Mouse (Mus musculus): ENCODE results near the gene Abat. TPM values are rescaled to one million over a fixed set of nuclear protein-coding genes. Genes with fewer than 3 reads are reported as not detected.

The Abat gene
- polyA plus RNA-seq, 1 experiment from 2014 or later = 111 TPM

DNA sequence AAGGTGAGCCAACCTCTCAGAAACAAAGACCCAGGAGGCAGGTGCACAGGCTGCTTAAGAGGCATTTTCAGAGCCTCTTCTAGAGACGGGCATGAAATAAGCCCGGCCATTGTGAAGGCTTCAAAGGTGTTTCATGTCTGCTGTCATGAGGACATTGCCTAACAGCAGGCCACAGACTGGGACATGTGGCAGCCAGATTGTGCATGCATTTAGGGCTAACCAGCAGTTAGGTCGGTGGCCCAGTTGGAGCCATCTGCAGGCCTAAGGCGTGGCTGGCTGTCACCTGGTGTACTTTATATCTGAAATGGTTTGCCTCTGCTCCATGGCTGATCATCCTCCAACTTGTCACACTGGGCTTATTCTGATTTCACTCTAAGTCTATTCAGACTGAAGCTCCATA, 65.1 kb downstream of the Abat start:
- H3K27me3 ChIP-seq (replicated peaks) = no peaks in the 10 kb centered on the region
- H3K9me3 ChIP-seq (replicated peaks) = no peaks in the 10 kb centered on the region
- ATAC-seq (ENCODE audit: low FRiP score) = no peak
- no peak overlapping the region for H3K4me2 ChIP-seq
- H3K4me3 ChIP-seq (replicated peaks) = no peak overlapping the region
- H3K36me3 ChIP-seq = peaks cover 44% of the 10 kb centered on the region
- no peak overlapping the region for H3K9ac ChIP-seq (replicated peaks)
- H3K27ac ChIP-seq (replicated peaks) = no peak overlapping the region
- no peaks in the 10 kb centered on the region for H3K4me1 ChIP-seq
- 72% methylated on average over 4 of the region's 4 CpGs for WGBS

DNA sequence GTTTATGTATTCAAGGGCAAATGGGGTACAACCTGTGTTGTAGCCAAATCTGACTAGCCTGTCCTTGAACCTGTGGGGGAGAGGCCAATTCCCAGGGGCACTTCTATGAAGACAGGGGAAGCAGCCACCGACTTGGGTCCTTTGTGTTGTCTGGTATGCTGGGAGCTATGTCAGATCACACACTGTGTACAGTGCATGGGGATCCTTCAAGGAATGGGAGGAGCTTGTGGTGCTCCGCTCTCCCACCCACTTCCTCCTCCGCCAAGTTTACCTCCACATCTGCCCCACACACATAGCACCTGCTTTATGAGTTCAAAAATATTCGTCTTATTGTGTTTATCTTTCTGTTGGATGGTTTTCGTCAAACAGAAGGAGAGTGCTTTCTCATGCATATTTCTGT, 66.3 kb downstream of the Abat start:
- H3K36me3 ChIP-seq = peaks cover 49% of the 10 kb centered on the region

DNA sequence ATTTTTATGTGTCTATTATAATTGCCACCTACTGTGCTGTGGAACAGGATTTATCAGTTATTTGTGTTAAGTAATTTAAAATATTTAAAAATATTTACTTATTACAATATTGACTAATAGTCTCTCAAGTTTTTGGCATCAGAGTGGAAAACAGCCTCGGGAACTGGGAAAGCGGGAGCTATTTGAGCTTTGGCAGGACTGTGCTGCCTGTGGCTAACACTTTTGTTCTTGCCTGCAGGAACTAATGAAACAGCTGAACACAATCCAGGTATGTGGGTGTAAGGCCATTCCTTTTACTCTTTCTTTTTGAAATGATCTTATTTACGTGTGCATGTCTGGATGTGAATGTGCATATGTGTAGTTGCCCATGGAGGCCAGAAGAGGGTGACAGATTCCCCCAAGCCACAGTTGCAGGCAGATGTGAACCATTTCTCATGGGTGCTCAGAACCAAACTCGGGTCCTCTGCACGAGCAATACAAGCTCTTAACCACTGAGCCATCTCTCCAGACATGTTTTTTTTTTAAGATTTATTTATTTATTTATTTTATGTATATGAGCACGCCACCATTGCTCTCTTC, 68.5 kb downstream of the Abat start:
- H3K4me3 ChIP-seq (replicated peaks) = no peak overlapping the region
- peaks cover 65% of the 10 kb centered on the region for H3K36me3 ChIP-seq
- no peaks in the 10 kb centered on the region for H3K27me3 ChIP-seq (replicated peaks)
- no peak overlapping the region for H3K27ac ChIP-seq (replicated peaks)
- H3K4me2 ChIP-seq = no peak overlapping the region
- no peaks in the 10 kb centered on the region; the same call in 1 of the 2 replicates for H3K9me3 ChIP-seq (replicated peaks)
- H3K9ac ChIP-seq (replicated peaks) = no peak overlapping the region
- ATAC-seq (ENCODE audit: low FRiP score) = no peak
- H3K4me1 ChIP-seq = no peaks in the 10 kb centered on the region
- 92% methylated on average over 6 of the region's 6 CpGs for WGBS

More for the DNA sequence above, 66.3 kb downstream of the Abat start:
- Histone ChIP-seq H3K9ac (replicated peaks) (no peak overlapping the region), H3K27me3 (replicated peaks) (no peaks in the 10 kb centered on the region), H3K4me1 (no peaks in the 10 kb centered on the region), H3K9me3 (replicated peaks) (no peaks in the 10 kb centered on the region), H3K4me3 (replicated peaks) (no peak overlapping the region), H3K27ac (replicated peaks) (no peak overlapping the region), H3K4me2 (no peak overlapping the region)
- no peak for ATAC-seq (ENCODE audit: low FRiP score)
- 81% methylated on average over 5 of the region's 5 CpGs for WGBS

DNA sequence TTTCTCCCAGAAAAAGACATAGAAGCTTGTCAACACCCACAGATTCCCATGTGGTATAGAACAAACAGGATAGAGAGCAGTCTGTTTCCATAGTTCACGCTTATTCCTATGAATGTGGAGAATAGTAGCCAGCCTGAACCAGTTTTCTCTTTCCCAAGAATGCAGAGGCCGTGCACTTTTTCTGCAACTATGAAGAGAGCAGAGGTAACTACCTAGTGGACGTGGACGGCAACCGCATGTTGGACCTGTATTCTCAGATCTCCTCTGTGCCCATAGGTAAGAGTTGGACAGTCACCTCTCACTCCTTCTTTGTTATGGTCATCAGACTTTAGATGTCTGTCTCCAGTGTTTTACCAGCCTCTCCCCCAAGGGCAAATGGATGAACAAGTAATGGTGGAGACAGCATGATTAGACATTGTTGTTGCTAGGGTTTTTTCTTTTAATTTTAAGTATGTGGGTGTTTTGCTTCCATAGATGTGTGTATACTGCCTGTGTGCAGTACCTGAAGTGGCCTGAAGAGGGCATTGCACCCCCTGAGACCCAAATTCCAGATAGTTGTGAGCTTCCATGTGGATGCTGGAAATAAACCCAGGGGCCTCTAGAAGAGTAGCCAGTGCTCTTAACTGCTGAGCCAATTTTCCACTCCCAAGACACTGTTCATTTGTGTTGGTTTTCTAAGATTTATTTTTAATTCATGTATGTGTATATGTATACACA, 69.5 kb downstream of the Abat start:
- H3K4me2 ChIP-seq = no peak overlapping the region

GRCm38 (mm10) chr16:8584248-8584647, 71.0 kb downstream of the Abat start:
- Histone ChIP-seq H3K36me3 (peaks cover 74% of the 10 kb centered on the region), H3K9me3 (replicated peaks) (no peaks in the 10 kb centered on the region; the same call in 1 of the 2 replicates), H3K4me1 (no peaks in the 10 kb centered on the region), H3K27ac (replicated peaks) (peak overlapping the region; percentile 28; the same call in 1 of the 2 replicates), H3K4me2 (no peak overlapping the region), H3K27me3 (replicated peaks) (no peaks in the 10 kb centered on the region), H3K4me3 (replicated peaks) (no peak overlapping the region), H3K9ac (replicated peaks) (no peak overlapping the region)
- WGBS = 41% methylated on average over 1 of the region's 1 CpGs
- no peak for ATAC-seq (ENCODE audit: low FRiP score)

More for the DNA sequence above, 69.5 kb downstream of the Abat start:
- Histone ChIP-seq H3K36me3 (peaks cover 74% of the 10 kb centered on the region), H3K4me3 (replicated peaks) (no peak overlapping the region), H3K27ac (replicated peaks) (no peak overlapping the region), H3K4me1 (no peaks in the 10 kb centered on the region), H3K9ac (replicated peaks) (no peak overlapping the region), H3K27me3 (replicated peaks) (no peaks in the 10 kb centered on the region), H3K9me3 (replicated peaks) (no peaks in the 10 kb centered on the region; the same call in 1 of the 2 replicates)
- 98% methylated on average over 5 of the region's 5 CpGs for WGBS
- ATAC-seq (ENCODE audit: low FRiP score) = no peak

- H3K4me1 ChIP-seq = no peaks in the 10 kb centered on the region
- no peak overlapping the region for H3K27ac ChIP-seq (replicated peaks)
- no peak for ATAC-seq (ENCODE audit: low FRiP score)
- H3K9ac ChIP-seq (replicated peaks) = no peak overlapping the region
- H3K4me3 ChIP-seq (replicated peaks) = no peak overlapping the region
- H3K36me3 ChIP-seq = peaks cover 80% of the 10 kb centered on the region
- H3K9me3 ChIP-seq (replicated peaks) = no peaks in the 10 kb centered on the region; the same call in 1 of the 2 replicates
- no peak overlapping the region for H3K4me2 ChIP-seq
- no peaks in the 10 kb centered on the region for H3K27me3 ChIP-seq (replicated peaks)
- WGBS = 81% methylated on average over 5 of the region's 5 CpGs
These were observed 71.8 kb downstream of the Abat start for GRCm38 (mm10) chr16:8585056-8585455.

DNA sequence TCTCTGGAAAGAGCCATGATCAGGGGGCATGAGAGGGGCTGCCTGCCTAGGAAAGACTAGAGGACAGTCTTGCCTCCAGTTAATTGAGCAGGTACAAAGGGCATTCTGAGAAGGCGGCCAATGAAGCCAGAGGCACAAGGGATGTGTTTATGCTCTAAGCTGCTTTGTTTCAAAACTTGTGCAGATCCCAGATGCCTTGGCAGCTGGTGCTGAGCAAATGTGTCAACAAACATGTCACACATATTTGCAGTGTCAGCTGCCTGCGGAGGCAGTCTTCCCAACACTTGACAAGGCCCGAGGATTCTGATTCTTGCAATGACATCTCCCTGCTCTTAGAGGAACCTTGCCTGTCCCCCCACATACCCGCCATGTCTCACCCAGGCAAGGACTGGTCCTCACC, 82.2 kb downstream of the Abat start:
- ATAC-seq (ENCODE audit: low FRiP score) = no peak
- Histone ChIP-seq H3K4me3 (replicated peaks) (no peak overlapping the region), H3K4me2 (no peak overlapping the region), H3K36me3 (peaks cover 6% of the 10 kb centered on the region), H3K4me1 (no peaks in the 10 kb centered on the region), H3K9me3 (replicated peaks) (no peaks in the 10 kb centered on the region), H3K27me3 (replicated peaks) (no peaks in the 10 kb centered on the region), H3K9ac (replicated peaks) (no peak overlapping the region), H3K27ac (replicated peaks) (no peak overlapping the region)
- WGBS = 73% methylated on average over 4 of the region's 4 CpGs

DNA sequence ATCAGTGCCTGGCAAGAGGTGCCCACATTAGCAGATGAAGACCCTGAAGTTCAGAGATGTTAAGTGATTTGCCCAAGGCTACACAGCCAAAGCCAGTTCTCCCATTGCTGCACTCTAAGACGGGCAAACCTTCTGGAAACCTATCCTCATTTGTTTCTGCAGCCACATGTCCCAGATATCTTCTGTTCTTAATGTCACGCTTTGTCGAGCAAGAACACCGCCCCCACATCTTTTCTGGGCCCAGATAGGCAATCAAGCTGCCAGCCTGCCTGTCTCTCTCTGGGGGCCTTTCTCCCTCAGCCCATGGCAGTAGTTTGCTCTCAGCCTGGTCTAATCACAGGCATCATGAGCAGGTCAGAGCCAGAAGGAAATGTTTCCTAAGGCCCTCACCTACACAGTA, 83.1 kb downstream of the Abat start:
- 67% methylated on average over 4 of the region's 4 CpGs for WGBS
- peaks cover 12% of the 10 kb centered on the region for H3K36me3 ChIP-seq
- H3K4me1 ChIP-seq = no peaks in the 10 kb centered on the region
- ATAC-seq (ENCODE audit: low FRiP score) = no peak
- H3K4me3 ChIP-seq (replicated peaks) = no peak overlapping the region
- no peaks in the 10 kb centered on the region for H3K27me3 ChIP-seq (replicated peaks)
- no peak overlapping the region for H3K4me2 ChIP-seq
- H3K9ac ChIP-seq (replicated peaks) = no peak overlapping the region
- H3K9me3 ChIP-seq (replicated peaks) = no peaks in the 10 kb centered on the region
- no peak overlapping the region for H3K27ac ChIP-seq (replicated peaks)

DNA sequence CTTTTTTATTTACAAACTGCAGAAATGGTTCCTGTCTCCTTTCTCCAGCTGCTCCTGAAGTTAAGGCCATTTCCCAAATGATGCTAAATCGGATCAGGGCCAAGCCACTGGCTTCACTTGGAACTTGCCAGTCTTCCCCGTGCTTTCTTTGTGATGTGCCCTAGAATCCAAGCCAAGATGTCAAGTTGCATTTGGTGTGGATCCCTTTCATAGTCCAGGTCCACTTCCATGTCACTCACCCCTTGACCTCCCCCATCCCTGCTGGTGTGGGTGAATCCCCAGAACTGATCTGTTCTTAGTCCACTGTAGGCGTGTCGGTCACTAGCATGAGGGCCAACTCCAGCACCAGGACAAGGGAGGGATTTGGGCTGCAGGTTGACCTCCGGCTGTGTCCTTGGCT, 84.3 kb downstream of the Abat start:
- Histone ChIP-seq H3K36me3 (peaks cover 23% of the 10 kb centered on the region), H3K9me3 (replicated peaks) (no peaks in the 10 kb centered on the region), H3K27me3 (replicated peaks) (no peaks in the 10 kb centered on the region), H3K4me1 (no peaks in the 10 kb centered on the region), H3K4me2 (no peak overlapping the region), H3K4me3 (replicated peaks) (no peak overlapping the region), H3K27ac (replicated peaks) (no peak overlapping the region), H3K9ac (replicated peaks) (no peak overlapping the region)
- no peak for ATAC-seq (ENCODE audit: low FRiP score)
- WGBS = 92% methylated on average over 5 of the region's 5 CpGs

DNA sequence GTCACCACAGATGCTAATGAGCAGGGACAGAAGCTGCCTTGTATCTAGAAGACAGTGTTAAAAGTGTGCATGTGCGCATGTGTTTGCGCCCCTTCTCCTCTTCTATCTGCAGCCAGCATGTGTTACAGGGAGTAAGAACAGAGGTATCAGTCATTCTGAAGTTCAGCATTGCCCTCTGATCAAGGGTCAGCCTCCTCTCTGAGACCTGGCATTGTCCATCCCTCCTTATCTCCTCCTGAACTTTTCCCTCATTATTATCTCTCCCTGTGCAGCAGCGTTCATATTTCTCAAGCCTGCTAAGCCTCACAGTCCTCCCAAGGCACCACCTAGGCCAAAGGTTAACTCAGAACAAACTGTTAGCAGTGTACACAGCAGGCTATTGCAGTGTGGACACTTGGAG, 90.6 kb downstream of the Abat start:
- Histone ChIP-seq H3K36me3 (peaks cover 49% of the 10 kb centered on the region), H3K9me3 (replicated peaks) (no peaks in the 10 kb centered on the region), H3K27me3 (replicated peaks) (no peaks in the 10 kb centered on the region), H3K27ac (replicated peaks) (no peak overlapping the region), H3K9ac (replicated peaks) (no peak overlapping the region), H3K4me2 (no peak overlapping the region), H3K4me3 (replicated peaks) (no peak overlapping the region), H3K4me1 (no peaks in the 10 kb centered on the region)
- 88% methylated on average over 3 of the region's 3 CpGs for WGBS
- ATAC-seq (ENCODE audit: low FRiP score) = no peak

GRCm38 (mm10) chr16:8610397-8610796, 97.2 kb downstream of the Abat start:
- H3K9me3 ChIP-seq (replicated peaks) = no peaks in the 10 kb centered on the region
- H3K4me3 ChIP-seq (replicated peaks) = no peak overlapping the region
- no peak overlapping the region for H3K4me2 ChIP-seq
- H3K36me3 ChIP-seq = peaks cover 70% of the 10 kb centered on the region
- ATAC-seq (ENCODE audit: low FRiP score) = no peak
- no peaks in the 10 kb centered on the region for H3K27me3 ChIP-seq (replicated peaks)
- no peak overlapping the region for H3K9ac ChIP-seq (replicated peaks)
- no peak overlapping the region for H3K27ac ChIP-seq (replicated peaks)
- H3K4me1 ChIP-seq = no peaks in the 10 kb centered on the region
- 89% methylated on average over 3 of the region's 3 CpGs for WGBS

DNA sequence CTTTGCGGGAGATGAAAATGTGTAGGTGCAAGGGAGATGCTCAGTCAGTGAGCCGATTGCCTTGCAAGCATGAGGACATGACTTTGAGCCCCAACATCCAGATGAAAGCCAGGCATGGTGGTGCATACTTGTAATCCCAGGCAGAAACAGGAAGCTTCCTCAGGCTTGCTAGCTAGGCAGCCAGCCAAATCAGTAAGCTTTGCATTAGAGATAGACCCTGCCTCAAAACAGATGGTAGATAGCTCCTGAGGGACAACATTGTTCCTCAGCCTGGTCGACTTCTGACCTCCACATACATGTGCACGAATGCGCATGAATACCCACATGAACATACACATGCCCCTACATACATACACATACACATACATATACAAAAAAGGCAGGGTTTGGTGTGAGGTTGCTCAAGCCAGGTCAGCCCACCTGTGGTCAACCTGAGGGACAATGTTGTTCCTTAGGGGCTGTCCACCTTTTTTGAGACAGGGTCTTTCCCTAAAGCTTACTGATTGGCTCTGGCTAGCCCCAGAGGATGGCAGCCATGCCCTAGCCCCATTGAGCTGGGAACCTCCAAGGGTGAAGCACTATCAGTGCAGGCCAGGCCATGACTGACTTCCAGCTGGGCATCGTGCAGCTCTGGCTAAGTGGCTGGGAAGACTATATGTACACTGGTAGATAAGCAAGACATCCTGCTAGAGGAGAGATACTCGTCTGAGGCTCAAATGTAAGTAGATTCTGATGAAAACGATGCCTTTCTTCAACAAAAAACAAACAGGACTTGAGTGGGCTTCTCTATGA, 99.2 kb downstream of the Abat start:
- Histone ChIP-seq H3K4me2 (no peak overlapping the region), H3K27ac (replicated peaks) (no peak overlapping the region), H3K9ac (replicated peaks) (no peak overlapping the region), H3K27me3 (replicated peaks) (no peaks in the 10 kb centered on the region), H3K36me3 (peaks cover 72% of the 10 kb centered on the region), H3K9me3 (replicated peaks) (no peaks in the 10 kb centered on the region), H3K4me3 (replicated peaks) (no peak overlapping the region), H3K4me1 (no peaks in the 10 kb centered on the region)
- 90% methylated on average over 8 of the region's 8 CpGs for WGBS
- ATAC-seq (ENCODE audit: low FRiP score) = no peak

Measured in neural tube, embryonic 15.5 days (tissue).